Mouse (Mus musculus) hindbrain, postnatal 0 days (tissue): ENCODE results near the gene Pard3. TPM values are rescaled to one million over a fixed set of nuclear protein-coding genes. Genes with fewer than 3 reads are reported as not detected.

ENCODE experiments used
- ATAC-seq: fragments of 200-750 bp; cut with Nextera tagmentation; 2 replicates; pipeline ENCODE4 v1.8.0; 2017; ENCODE audit warnings: mild to moderate bottlenecking, moderate TSS enrichment, moderate library complexity
- DNase-seq: peaks from one replicate; pipeline ENCODE4 v3.0.0-alpha.2; 2015; ENCODE audit warnings: low spot score
- H3K27ac ChIP-seq: fragments of 300-500 bp; sonication (generic); 2 replicates; pipeline ENCODE4 v1.5.1; 2014; ENCODE audit warnings: mild to moderate bottlenecking
- H3K27me3 ChIP-seq: fragments of 300-500 bp; sonication (generic); 2 replicates; pipeline ENCODE4 v1.6.1; 2014; ENCODE audit warnings: low read length, mixed read lengths; ENCODE audit not compliant: insufficient read depth
- H3K36me3 ChIP-seq: fragments of 300-500 bp; sonication (generic); 2 replicates; pipeline ENCODE4 v1.6.1; 2014; ENCODE audit warnings: low read length, mixed read lengths; ENCODE audit not compliant: insufficient read depth
- H3K4me1 ChIP-seq: fragments of 300-500 bp; sonication (generic); 2 replicates; pipeline ENCODE4 v1.6.1; 2014; ENCODE audit warnings: antibody characterized with exemption, low read length, mixed read lengths; ENCODE audit not compliant: insufficient read depth
- H3K4me2 ChIP-seq: fragments of 300-500 bp; sonication (generic); 2 replicates; pipeline ENCODE4 v1.6.1; 2014; ENCODE audit warnings: low read depth, mild to moderate bottlenecking, low read length, moderate library complexity, mixed read lengths
- H3K4me3 ChIP-seq: fragments of 300-500 bp; sonication (generic); 2 replicates; pipeline ENCODE4 v1.5.1; 2014; ENCODE audit warnings: low read length
- H3K9ac ChIP-seq: fragments of 300-500 bp; sonication (generic); replicated peaks from 2 replicates; pipeline ENCODE4 v1.6.1; 2014; ENCODE audit warnings: mild to moderate bottlenecking, low read length, moderate library complexity, mixed read lengths
- H3K9me3 ChIP-seq: fragments of 300-500 bp; sonication (generic); 2 replicates; pipeline ENCODE4 v1.6.1; 2016; ENCODE audit warnings: low read length, mixed read lengths
- CTCF ChIP-seq: IDR thresholded peaks from 2 replicates; pipeline ENCODE4 v1.5.1; 2016; ENCODE audit warnings: antibody characterized with exemption, control low read depth, low read depth
- WGBS: fragments of 180-500 bp; shearing (Covaris S2); extraction: QIAGEN DNeasy Blood & Tissue Kit; methylation state at CpG from one replicate; pipeline ENCODE4 v1.1.7; 2014; 5-methylcytosine and 5-hydroxymethylcytosine counted together
- polyA plus RNA-seq: library from polyadenylated mRNA; unstranded; fragments of >200 nt; fragmentation: Nextera tagmentation; extraction: Ambion mirVana; gene quantifications from 2 replicates; pipeline ENCODE4 v1.2.1, GENCODE M21; 2015
- total RNA-seq: library from RNA; depleted of rRNA; stranded (reverse); fragments of >200 nt; gene quantifications from 2 replicates; pipeline ENCODE4 v1.2.3, GENCODE M21; 2014

Pard3 gene
- total and polyA plus RNA-seq, 2 experiments from 2014 or later = 11.9 to 29.3 TPM

DNA sequence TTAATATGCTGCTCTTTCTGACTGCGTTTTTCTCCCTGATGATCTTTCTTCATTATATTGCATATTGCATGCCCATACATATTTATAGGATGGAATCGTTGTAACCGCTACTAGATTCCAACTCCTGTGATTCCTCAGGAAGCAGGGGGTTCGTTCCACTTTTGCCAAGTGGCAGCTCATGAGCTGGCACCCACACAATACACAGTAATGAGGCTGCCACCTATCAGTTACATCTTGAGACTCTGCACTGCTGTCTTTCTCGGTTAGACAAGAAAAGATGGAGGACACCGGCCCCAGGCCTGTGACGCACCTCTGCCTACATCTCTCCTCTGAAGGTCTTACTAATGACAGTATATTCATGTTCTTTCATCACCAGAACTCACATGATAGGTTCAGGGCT lies 364.3 kb downstream of the Pard3 start:
- H3K4me3 ChIP-seq = no peak overlapping the region
- no peak for ATAC-seq
- no peak for DNase-seq
- H3K9ac ChIP-seq = no peak overlapping the region
- TF ChIP-seq CTCF = no peak
- no peaks in the 10 kb centered on the region for H3K36me3 ChIP-seq
- H3K27ac ChIP-seq = no peak overlapping the region
- no peak overlapping the region for H3K4me2 ChIP-seq
- H3K4me1 ChIP-seq = no peaks in the 10 kb centered on the region
- 58% methylated on average over 7 of the region's 7 CpGs for WGBS
- H3K27me3 ChIP-seq = no peaks in the 10 kb centered on the region
- no peaks in the 10 kb centered on the region for H3K9me3 ChIP-seq

DNA sequence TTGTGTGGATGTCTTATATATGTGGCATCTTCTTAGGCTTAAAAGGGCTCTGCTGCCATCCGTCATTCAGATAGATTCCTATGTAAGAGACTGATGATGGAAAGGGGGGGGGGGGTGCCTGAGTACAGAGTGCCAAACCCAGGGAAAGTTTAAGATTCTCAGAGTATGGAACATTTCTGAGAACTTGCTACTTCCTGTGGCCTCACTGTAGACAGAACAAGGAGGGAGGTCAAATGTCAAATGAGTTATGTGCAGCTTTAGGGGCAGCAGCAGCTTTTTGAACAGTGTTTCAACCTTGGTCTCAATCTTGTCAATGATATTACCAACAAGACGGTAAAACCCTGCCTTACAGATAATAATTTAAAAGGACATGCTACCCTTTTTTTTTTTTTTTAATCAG lies 367.5 kb downstream of the Pard3 start:
- H3K36me3 ChIP-seq = no peaks in the 10 kb centered on the region
- no peak for TF ChIP-seq CTCF
- H3K9me3 ChIP-seq = no peaks in the 10 kb centered on the region
- no peak for ATAC-seq
- no peaks in the 10 kb centered on the region for H3K27me3 ChIP-seq
- no peak overlapping the region for H3K4me2 ChIP-seq
- no peak overlapping the region for H3K27ac ChIP-seq
- H3K9ac ChIP-seq = no peak overlapping the region
- WGBS = 79% methylated on average over 2 of the region's 2 CpGs
- no peak for DNase-seq
- no peak overlapping the region for H3K4me3 ChIP-seq
- no peaks in the 10 kb centered on the region for H3K4me1 ChIP-seq

DNA sequence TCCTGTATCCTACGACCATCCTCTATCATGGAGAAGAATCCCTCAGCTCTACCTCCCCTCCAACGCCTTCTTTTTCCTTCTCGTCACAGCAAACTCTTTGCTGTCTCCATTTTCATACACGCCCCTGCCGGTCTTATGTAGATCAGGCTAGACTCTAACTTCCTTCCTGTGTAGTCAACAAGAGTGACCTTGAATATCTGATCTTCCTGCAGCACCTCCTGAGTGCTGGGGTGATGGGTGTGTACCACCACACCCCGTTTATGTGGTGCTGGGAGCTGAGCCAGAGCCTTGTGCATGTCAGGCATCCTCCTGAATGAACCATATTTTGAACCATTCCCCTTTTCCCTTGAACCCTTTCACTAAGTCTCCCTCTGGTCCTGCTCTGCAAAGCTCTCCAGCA lies 372.3 kb downstream of the Pard3 start:
- no peak overlapping the region for H3K9ac ChIP-seq
- ATAC-seq = no peak
- WGBS = 96% methylated on average over 6 of the region's 6 CpGs
- no peak for TF ChIP-seq CTCF
- H3K4me3 ChIP-seq = no peak overlapping the region
- H3K27me3 ChIP-seq = no peaks in the 10 kb centered on the region
- H3K4me1 ChIP-seq = peaks cover 11% of the 10 kb centered on the region
- no peak overlapping the region for H3K4me2 ChIP-seq
- no peak overlapping the region for H3K27ac ChIP-seq
- no peaks in the 10 kb centered on the region for H3K36me3 ChIP-seq
- no peaks in the 10 kb centered on the region for H3K9me3 ChIP-seq
- no peak for DNase-seq

DNA sequence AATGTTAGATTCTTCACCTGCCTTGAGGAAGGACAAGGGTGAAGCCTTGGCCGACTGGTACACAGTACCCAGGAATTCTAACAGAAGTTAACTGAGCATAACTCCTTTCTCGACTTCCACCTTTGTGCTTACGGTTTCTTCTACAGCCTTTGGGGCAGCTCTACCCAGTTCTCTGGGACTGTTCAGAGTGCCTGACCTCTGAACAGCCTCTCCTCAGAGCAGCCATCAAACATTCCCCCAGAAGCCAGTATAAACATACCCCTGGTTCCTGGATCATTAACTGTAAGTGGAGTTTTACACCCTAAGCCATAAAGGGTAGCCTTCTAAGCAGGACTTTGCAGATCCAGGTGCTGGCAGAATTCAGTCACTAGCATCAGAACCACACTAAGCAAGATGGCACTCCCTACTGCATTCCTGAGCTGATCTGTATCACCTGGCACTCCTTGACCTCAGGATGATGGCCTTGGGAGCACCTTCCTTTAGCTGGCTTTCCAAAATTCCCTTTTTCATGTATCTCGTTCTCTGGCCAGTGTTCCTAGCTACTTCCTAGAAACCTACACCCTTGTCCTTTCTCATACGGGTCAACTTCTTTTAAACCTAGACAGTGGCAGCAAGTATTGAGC lies 374.0 kb downstream of the Pard3 start:
- no peak for DNase-seq
- Histone ChIP-seq H3K27ac (no peak overlapping the region), H3K36me3 (no peaks in the 10 kb centered on the region), H3K4me3 (no peak overlapping the region), H3K9me3 (no peaks in the 10 kb centered on the region), H3K4me1 (peaks cover 11% of the 10 kb centered on the region), H3K4me2 (no peak overlapping the region), H3K27me3 (no peaks in the 10 kb centered on the region), H3K9ac (no peak overlapping the region)
- WGBS = 91% methylated on average over 5 of the region's 5 CpGs
- no peak for TF ChIP-seq CTCF
- ATAC-seq = no peak

DNA sequence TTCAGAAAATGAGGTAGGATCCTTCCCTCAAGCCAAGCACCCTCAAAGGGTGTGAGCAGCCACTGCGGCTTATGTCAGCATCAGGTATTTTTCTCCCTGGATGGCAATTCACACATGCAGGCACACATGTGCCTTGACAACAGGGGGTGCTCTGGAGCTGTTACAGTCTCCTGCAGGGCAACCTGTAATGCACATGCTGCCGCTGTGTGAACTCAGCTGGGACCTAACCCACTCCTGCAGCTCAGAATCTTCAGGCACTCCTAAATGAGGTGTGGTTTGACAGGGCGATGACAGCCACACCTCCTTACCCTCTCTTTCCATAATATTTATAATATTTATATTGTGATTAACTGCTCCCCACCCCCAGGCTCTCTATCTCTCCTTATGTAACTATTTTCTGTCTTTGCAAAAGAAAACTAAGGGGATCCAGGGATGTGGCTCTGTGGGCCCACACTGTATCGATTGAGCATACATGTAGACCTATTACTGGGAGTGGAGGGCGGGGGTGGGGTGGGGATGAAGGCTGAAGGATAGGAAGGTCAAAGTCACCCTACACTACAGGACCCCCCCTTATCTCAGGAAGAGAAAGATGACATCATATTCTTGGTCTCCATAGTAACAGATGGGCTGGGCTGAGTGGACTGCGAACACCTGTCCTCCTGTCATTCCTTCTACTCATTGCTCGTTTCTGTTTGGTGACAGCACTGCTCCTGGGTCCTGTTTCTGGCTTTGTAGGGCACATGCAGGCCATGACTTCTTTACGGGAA lies 375.1 kb downstream of the Pard3 start:
- Histone ChIP-seq H3K4me1 (peaks cover 11% of the 10 kb centered on the region), H3K4me3 (no peak overlapping the region), H3K36me3 (no peaks in the 10 kb centered on the region), H3K9me3 (no peaks in the 10 kb centered on the region), H3K27ac (peak overlapping the region; percentile 64; the same call in 1 of the 2 replicates), H3K9ac (no peak overlapping the region), H3K4me2 (no peak overlapping the region), H3K27me3 (no peaks in the 10 kb centered on the region)
- DNase-seq (peak; percentile 43), ATAC-seq (peak; percentile 55)
- WGBS = 67% methylated on average over 8 of the region's 8 CpGs
- TF ChIP-seq CTCF = peak; percentile 54; the same call in 1 of the 2 replicates

DNA sequence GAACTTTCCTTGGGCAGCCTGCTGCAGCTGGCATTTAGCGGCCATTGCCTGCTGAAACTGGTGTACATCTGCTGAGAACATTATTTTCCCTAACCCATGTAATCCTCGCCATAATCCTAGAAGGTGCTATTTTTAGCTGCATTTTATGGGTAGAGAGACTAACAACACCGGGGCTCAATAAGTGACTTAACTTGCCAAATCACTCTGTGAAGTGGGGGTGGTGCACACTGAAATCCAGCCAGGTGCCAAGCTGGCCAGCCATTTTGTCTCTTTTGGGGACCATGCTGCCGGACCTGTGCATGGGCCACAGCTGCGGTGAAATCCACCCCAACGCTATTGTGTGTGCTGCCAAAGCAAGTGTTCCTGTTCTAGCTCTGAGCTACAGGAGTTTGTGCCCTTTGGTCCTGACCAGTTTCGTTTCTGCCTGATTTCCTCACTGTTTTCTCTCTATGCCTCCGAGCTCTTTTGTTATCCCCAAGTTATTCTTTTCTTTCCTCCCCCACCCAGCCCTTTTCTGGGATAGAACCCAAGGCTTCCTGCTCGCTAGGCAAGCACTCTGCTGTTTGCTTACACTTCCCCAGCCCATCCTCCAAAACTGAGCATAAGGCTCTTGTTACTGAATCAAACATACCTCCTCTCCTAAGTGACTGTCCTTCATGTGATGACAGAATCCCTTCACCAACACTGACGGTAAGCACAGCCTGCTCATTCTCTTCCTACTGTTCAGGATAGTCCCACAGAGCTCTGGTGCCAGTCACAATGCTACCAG lies 375.9 kb downstream of the Pard3 start:
- Histone ChIP-seq H3K4me2 (peak overlapping the region; percentile 21), H3K9me3 (no peaks in the 10 kb centered on the region), H3K36me3 (no peaks in the 10 kb centered on the region), H3K9ac (peak overlapping the region; percentile 30; the same call in 1 of the 2 replicates), H3K4me1 (peaks cover 11% of the 10 kb centered on the region), H3K27me3 (no peaks in the 10 kb centered on the region), H3K4me3 (no peak overlapping the region), H3K27ac (peak overlapping the region; percentile 64)
- DNase-seq (peak; percentile 35), ATAC-seq (peak; percentile 27; the same call in 1 of the 2 replicates)
- WGBS = 28% methylated on average over 10 of the region's 10 CpGs
- TF ChIP-seq CTCF = no peak
